Mouse (Mus musculus) liver, embryonic 11.5 days (tissue): ENCODE results near the gene Slc30a4. TPM values are rescaled to one million over a fixed set of nuclear protein-coding genes. Genes with fewer than 3 reads are reported as not detected.

ENCODE experiments used
- ATAC-seq: fragments of 200-750 bp; cut with Nextera tagmentation; replicated peaks from 2 replicates; pipeline ENCODE4 v1.8.0; 2017; ENCODE audit warnings: moderate number of reproducible peaks, mild to moderate bottlenecking, moderate TSS enrichment, moderate library complexity; ENCODE audit not compliant: low FRiP score
- DNase-seq: peaks from one replicate; pipeline ENCODE4 v3.0.0-alpha.2; 2017; ENCODE audit warnings: low spot score
- H3K27ac ChIP-seq: fragments of 300-500 bp; sonication (generic); 2 replicates; pipeline ENCODE4 v1.5.1; 2014; ENCODE audit warnings: mild to moderate bottlenecking, low read depth, low read length, control low read depth
- H3K27me3 ChIP-seq: fragments of 300-500 bp; sonication (generic); replicated peaks from 2 replicates; pipeline ENCODE4 v1.6.1; 2014; ENCODE audit warnings: low read length, mixed read lengths; ENCODE audit not compliant: control insufficient read depth, insufficient read depth
- H3K36me3 ChIP-seq: fragments of 300-500 bp; sonication (generic); 2 replicates; pipeline ENCODE4 v1.6.1; 2014; ENCODE audit warnings: mild to moderate bottlenecking, low read length, moderate library complexity, mixed read lengths; ENCODE audit not compliant: control insufficient read depth, insufficient read depth
- H3K4me1 ChIP-seq: fragments of 300-500 bp; sonication (generic); replicated peaks from 2 replicates; pipeline ENCODE4 v1.6.1; 2014; ENCODE audit warnings: low read length, mixed read lengths; ENCODE audit not compliant: control insufficient read depth, insufficient read depth
- H3K4me2 ChIP-seq: fragments of 300-500 bp; sonication (generic); 2 replicates; pipeline ENCODE4 v1.6.1; 2014; ENCODE audit warnings: mild to moderate bottlenecking, control low read depth, moderate library complexity
- H3K4me3 ChIP-seq: fragments of 300-500 bp; sonication (generic); 2 replicates; pipeline ENCODE4 v1.5.1; 2014; ENCODE audit warnings: low read depth, low read length, control low read depth
- H3K9ac ChIP-seq: fragments of 300-500 bp; sonication (generic); 2 replicates; pipeline ENCODE4 v1.6.1; 2014; ENCODE audit warnings: low read depth, low read length, control low read depth
- H3K9me3 ChIP-seq: fragments of 300-500 bp; sonication (generic); 2 replicates; pipeline ENCODE4 v1.6.1; 2016; ENCODE audit warnings: low read length, inconsistent platforms, mixed read lengths; ENCODE audit not compliant: control insufficient read depth
- whole genome bisulfite sequencing: fragments of 180-500 bp; shearing (Covaris S2); extraction: QIAGEN DNeasy Blood & Tissue Kit; methylation state at CpG from one replicate; pipeline ENCODE4 v1.1.7; 2014; 5-methylcytosine and 5-hydroxymethylcytosine counted together
- microRNA counts: library from miRNA; unstranded; fragments of <30 nt; microRNA quantifications from one replicate; lab custom pipeline; 2015
- microRNA-seq: library from miRNA; unstranded; fragments of <30 nt; microRNA quantifications from one replicate; pipeline ENCODE4, GENCODE M21; 2017; ENCODE audit warnings: borderline number of aligned reads
- polyA plus RNA-seq: library from polyadenylated mRNA; unstranded; fragments of >200 nt; fragmentation: Nextera tagmentation; extraction: Ambion mirVana; gene quantifications from 2 replicates; pipeline ENCODE4 v1.2.1, GENCODE M21; 2014

The Slc30a4 gene
- polyA plus RNA-seq, 1 experiment from 2014 or later, result 3.3 TPM

DNA sequence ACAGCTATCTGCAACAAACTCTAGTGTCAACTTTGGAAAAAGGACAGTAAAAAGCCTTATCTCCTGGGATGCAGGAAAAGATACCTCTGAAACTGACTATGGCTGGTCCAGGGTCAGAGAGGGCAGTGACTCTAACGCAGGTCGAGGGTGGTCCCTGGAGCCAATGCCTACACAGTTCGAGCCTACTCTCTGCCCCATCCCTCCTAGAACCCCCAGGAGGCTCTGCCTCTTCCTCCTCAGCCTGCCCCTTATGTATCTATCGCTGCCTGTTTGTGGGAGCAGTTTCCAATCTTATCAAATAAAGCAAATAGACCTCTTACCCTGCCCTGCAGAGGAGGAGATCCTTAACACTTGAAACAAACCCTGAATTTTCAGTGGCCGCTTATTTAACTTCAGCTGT is 63.8 kb downstream of the Slc30a4 start:
- H3K9ac ChIP-seq, result no peak overlapping the region
- no peaks in the 10 kb centered on the region; the same call in 1 of the 2 replicates for H3K27me3 ChIP-seq
- H3K27ac ChIP-seq, result no peak overlapping the region
- 43% methylated on average over 5 of the region's 5 CpGs for WGBS
- no peaks in the 10 kb centered on the region for H3K9me3 ChIP-seq
- no peaks in the 10 kb centered on the region for H3K36me3 ChIP-seq
- ATAC-seq (no peak), DNase-seq (no peak)
- no peak overlapping the region for H3K4me3 ChIP-seq
- no peak overlapping the region for H3K4me2 ChIP-seq
- H3K4me1 ChIP-seq, result no peaks in the 10 kb centered on the region

DNA sequence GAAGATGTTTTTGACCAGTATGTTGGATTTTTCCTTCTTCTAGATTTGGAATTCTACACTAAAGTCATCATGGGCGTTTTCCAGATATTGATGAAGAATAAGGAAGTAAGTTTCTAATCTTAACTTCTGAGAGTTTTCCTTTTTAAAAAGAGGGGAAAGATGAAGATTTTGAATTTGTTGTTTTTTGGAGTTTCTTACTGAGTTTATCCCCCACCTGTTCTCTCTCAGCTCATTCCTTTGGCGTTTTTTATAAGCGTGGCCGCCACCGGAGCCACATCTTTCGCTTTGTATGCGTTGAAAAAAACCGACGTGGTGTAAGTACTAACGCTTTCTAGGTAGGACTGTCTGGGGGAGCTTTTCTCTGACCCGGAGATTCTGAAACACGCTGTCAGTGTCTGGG is 64.4 kb downstream of the Slc30a4 start:
- ATAC-seq (no peak), DNase-seq (no peak)
- no peak overlapping the region for H3K27ac ChIP-seq
- 38% methylated on average over 12 of the region's 12 CpGs for WGBS
- 0 out of 2 replicates have a peak, but pooled peaks cover 4% of the 10 kb centered on the region for H3K36me3 ChIP-seq
- H3K4me1 ChIP-seq, result no peaks in the 10 kb centered on the region
- H3K27me3 ChIP-seq, result no peaks in the 10 kb centered on the region; the same call in 1 of the 2 replicates
- no peak overlapping the region for H3K9ac ChIP-seq
- H3K9me3 ChIP-seq, result no peaks in the 10 kb centered on the region
- peak overlapping the region; percentile 58 for H3K4me2 ChIP-seq
- peak overlapping the region; percentile 34 for H3K4me3 ChIP-seq

DNA sequence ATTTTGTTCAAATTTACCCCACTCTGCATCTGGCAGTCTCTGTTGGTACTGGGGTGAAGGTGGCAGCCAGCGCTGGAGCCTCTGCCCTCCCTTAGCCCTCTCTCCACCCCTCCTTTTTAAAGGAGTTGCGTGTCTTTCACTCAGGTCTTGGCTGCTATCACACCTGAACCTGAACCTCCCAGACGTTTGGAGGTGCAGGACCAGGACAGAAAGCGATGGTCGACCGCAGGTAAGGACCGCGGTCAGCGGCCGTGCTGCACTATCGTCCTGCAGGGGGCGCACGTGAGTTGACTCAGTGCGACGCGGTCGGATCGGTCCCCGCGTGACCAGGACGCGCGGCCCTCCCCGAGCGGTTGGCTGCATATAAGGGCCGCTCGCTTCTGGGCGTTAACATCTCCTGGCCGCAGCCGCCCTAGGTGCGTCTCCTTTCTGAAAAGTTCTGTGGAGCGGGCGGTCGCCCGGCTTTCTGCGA is 64.9 kb downstream of the Slc30a4 start:
- Histone ChIP-seq H3K4me2 (peak overlapping the region; percentile 58), H3K27ac (no peak overlapping the region), H3K36me3 (0 out of 2 replicates have a peak, but pooled peaks cover 4% of the 10 kb centered on the region), H3K4me1 (no peaks in the 10 kb centered on the region), H3K4me3 (peak overlapping the region; percentile 34), H3K9me3 (no peaks in the 10 kb centered on the region), H3K9ac (no peak overlapping the region), H3K27me3 (no peaks in the 10 kb centered on the region; the same call in 1 of the 2 replicates)
- peak; percentile 69 for DNase-seq
- ATAC-seq, result peak; percentile 72
- 2% methylated on average over 36 of the region's 36 CpGs for WGBS

DNA sequence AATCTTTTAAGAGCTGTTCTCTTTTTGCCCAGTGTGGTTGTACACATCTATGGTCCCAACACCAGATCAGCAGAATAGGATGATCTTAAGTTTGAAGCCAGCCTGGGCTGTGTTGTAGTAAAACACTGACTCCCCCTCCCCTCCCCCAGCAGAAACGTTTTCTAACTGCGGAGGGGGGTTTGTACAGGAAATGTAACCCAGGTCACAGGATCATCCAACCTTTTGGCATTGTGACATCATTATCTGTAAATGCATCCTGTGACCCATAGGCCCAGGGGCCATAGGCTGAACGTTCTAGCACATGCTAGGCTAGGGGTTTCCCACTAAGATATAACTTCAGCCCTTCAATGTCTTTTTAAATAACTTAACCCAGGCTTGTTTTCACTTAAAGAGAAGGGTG is 65.8 kb downstream of the Slc30a4 start, which contains the start of gene AA467197:
Gene AA467197, plus strand, starts transcription at position 301 of the 400 bp plus-strand sequence.
- 48% methylated on average over 3 of the region's 3 CpGs for WGBS
- Histone ChIP-seq H3K4me3 (peak within 1 kb of the TSS; percentile 34), H3K9me3 (no peaks in the 10 kb centered on the region), H3K36me3 (0 out of 2 replicates have a peak, but pooled peaks cover 4% of the 10 kb centered on the region), H3K4me2 (peak within 1 kb of the TSS; percentile 58), H3K9ac (no peak within 1 kb of the TSS), H3K4me1 (peaks cover 2% of the 10 kb centered on the region), H3K27ac (no peak within 1 kb of the TSS), H3K27me3 (no peaks in the 10 kb centered on the region; the same call in 1 of the 2 replicates)
- ATAC-seq (no peak), DNase-seq (no peak)

MicroRNA genes within 50 kb of the gene (microRNA counts, 519-probe panel; counts per million panel counts)
- not detected for microRNA mmu-miR-147 (lab: Ali Mortazavi, UCI)

Small RNA genes within 50 kb of the gene (microRNA-seq; reads per million reads assigned to microRNA genes)
- 4.9 reads per million, percentile 12 among the genes with 10 or more reads in this experiment for gene Mir147

Other genes with a start within 250 kb of the Slc30a4 start
- gene Gm14085, start 217.7 kb downstream of the Slc30a4 start, polyA plus RNA-seq, result not detected in 2 replicates
- 24.5 and 25.5 TPM in 2 replicates for gene Gatm, start 91.4 kb downstream of the Slc30a4 start, polyA plus RNA-seq
- gene AA467197, start 65.7 kb downstream of the Slc30a4 start, polyA plus RNA-seq, result not detected in 2 replicates
- gene Bloc1s6, start 35.8 kb upstream of the Slc30a4 start, polyA plus RNA-seq, result 42.8 and 44.1 TPM in 2 replicates
- 2.3 and 2.5 TPM in 2 replicates for gene Sqor, start 62.6 kb upstream of the Slc30a4 start, polyA plus RNA-seq